Mouse (Mus musculus) retina, postnatal 7 days (tissue): ENCODE results near the gene Sla2.
"Not testable (repeated sequence)": the region's sequence is repeated elsewhere in the genome, so short reads cannot be mapped to it uniquely, and the experiment has no call there.

Experiments
- DNase-seq: peaks from one replicate; pipeline ENCODE4 v3.0.0-alpha.2; 2012; ENCODE audit warnings: low read depth, low spot score

Sla2 gene

DNA sequence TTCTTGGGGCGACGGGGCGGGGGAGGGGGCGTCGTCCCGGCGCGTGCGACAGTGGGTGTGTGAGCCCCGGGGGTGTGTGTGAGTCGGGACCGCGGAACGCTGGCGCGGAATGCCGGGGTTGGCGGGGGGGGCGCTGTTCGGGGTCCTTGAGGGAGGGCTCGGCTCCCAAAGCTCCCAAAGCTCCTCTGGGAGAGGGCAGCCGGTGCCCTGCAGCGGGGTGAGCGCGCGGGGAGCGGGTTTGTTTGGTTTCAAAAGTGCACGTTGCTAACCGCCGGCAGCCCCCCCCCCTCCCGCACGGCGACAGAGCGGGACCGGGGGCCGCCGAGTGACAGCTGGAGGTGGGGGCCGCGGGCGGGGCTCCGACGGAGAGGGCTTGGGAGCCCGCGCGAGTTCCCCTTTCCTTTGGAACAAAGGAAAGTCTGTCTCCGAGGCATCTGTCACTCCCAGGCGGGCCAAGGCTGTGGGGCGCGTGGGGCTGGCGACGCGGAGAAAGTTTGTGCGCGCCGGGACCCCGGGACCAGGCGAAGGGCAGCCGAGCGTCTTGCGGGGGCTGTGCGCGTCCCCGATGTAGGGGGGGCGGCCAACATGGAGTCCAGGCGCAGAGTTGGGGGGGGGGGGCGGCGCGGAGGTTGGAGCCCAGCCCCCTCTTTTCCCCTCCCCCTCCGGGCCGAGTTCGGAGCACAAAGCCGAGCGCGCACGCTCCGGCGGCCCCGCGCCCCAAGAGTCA, 46.5 kb downstream of the Sla2 start:
- DNase-seq, result no peak

DNA sequence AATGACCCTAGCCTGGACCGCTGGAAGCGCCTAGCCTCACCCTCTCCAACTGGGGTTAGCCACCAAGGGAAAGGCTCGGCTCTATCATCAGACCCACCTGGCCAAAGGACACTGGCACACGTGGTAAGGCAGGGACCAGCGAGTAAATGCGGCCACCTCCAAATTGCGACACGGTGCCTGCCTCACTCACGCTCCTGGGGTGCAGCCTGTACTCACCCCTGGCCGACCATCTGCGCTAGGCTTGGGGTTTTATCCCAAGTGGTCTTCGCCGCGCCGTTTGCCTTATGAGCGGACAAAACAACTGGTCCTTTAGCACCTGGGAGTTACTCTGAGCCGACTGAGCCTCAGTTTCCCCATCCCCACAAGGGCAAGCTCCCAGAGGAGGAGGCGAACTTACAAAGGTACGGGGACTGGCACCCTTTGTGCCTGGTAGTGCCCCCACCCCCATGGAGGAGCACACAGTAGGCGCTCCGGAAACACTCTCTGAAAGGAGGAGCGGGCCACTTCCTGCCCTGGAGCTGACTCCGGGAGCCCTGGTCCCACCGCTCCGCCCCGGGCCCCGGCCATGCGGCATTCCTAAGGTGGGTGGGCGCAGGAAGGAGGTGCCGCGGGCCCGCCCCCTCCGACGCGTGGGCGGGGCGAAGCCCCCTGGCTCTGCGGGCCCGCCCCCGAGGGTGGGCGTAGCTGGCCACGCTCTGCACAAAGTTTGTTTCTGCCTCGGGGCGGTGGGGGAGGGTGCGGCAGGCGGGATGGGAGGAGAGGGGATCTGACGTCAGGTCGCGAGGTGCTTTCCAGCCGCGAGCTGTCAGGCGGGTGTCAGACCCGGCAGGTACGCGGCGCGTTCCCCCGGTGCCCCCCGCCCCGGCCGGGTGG, 47.4 kb downstream of the Sla2 start, which contains the start of gene Tgif2:
Gene Tgif2, plus strand, starts transcription at position 689 of the 873 bp plus-strand sequence.
- DNase-seq, result no peak

- no peak for DNase-seq
Observed at GRCm38 (mm10) chr2:156838839-156839238, 48.2 kb downstream of the Sla2 start.

GRCm38 (mm10) chr2:156834336-156834735, 52.7 kb downstream of the Sla2 start:
- no peak for DNase-seq

DNA sequence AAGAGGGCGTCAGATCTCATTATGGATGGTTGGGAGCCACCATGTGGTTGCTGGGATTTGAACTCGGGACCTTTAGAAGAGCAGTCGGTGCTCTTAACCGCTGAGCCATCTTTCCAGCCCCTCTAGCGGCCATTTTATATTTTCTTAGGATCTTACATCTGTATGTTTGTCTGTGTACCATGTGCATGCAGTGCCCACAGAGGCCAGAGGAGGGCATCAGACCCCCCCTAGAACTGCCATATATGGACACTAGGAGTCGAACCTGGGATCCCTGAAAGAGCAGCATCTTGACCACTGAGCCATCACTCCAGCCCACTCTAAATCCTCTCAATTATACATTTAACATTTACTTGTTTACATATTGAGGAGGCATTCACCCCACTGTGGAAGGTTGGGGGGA, 61.9 kb downstream of the Sla2 start:
- DNase-seq, result not testable (repeated sequence)
